ENCODE assay signal across 18 mouse cellular contexts in the genomic region with DNA sequence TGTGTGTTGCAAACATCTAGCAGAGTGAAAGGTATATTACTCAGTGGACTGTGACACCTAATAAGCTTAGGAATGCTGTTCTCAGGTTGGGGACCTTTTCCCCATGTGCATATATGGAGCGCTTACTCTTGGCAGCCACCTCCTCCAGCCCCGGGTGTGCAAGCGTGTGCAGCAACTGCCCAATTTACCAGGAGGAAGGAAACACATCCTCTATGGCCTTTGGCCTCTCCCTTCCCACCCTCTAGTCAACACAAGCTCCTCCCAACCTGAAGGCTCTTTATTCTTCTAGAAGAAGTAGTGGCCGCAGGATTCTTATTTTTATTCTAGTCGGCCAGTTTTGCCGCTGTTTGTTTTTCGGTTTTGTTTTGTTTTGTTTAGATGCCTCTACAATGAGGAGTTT.
A peak's percentile ranks its signal among the peaks of the same experiment; 100 is the strongest.
DNase-seq lines count a peak whose midpoint lies in the region; ATAC-seq and TF ChIP-seq lines count a peak whose summit lies in the region.
"Had no signal": no experiment of that assay in that cellular context is flagged by ENCODE, and none has a peak within 500 bp of the region (broad histone marks: within the 10 kb centered on the region; RNA-seq: fewer than 3 reads in every experiment).

No protein-coding gene starts in this region.

- H3K4me1 ChIP-seq in heart, adult 2 months (ENCODE audit: control insufficient read depth, insufficient read depth, low read length): peaks cover 8% of the 10 kb centered on the region
- H3K4me1 ChIP-seq in kidney, embryonic 16.5 days (ENCODE audit: insufficient read depth, low read length): peaks cover 4% of the 10 kb centered on the region; the same call in 1 of the 2 replicates
- H3K4me1 ChIP-seq in kidney, embryonic 14.5 days (ENCODE audit: control insufficient read depth, insufficient read depth, low read length): peaks cover 5% of the 10 kb centered on the region
- H3K4me1 ChIP-seq in brown adipose tissue, adult 24 weeks (ENCODE audit: control insufficient read depth, insufficient read depth, insufficient read length, low read length): peaks cover 14% of the 10 kb centered on the region; the same call in 1 of the 2 replicates
- H3K4me1 ChIP-seq: embryonic facial prominence, embryonic 13.5 days; liver, embryonic 15.5 days; midbrain, embryonic 12.5 days had no signal

- H3K4me2 ChIP-seq in kidney, embryonic 16.5 days (replicated peaks; ENCODE audit: low read depth, low read length): no peak overlapping the region
- H3K4me2 ChIP-seq in kidney, embryonic 14.5 days (replicated peaks; ENCODE audit: low read depth, low read length): no peak overlapping the region
- H3K4me2 ChIP-seq: embryonic facial prominence, embryonic 13.5 days; limb, embryonic 15.5 days; liver, embryonic 15.5 days; midbrain, embryonic 12.5 days; neural tube, embryonic 13.5 days had no signal

- H3K36me3 ChIP-seq in heart, adult 2 months (ENCODE audit: control insufficient read depth, insufficient read depth, low read length): peaks cover 2% of the 10 kb centered on the region
- H3K36me3 ChIP-seq in kidney, embryonic 16.5 days (ENCODE audit: insufficient read depth, low read length): no peaks in the 10 kb centered on the region
- no peaks in the 10 kb centered on the region for H3K36me3 ChIP-seq in kidney, embryonic 14.5 days (ENCODE audit: control insufficient read depth, insufficient read depth, low read length)
- H3K36me3 ChIP-seq: embryonic facial prominence, embryonic 13.5 days; limb, embryonic 15.5 days; liver, embryonic 15.5 days; midbrain, embryonic 12.5 days; neural tube, embryonic 13.5 days had no signal

- H3K9me3 ChIP-seq in kidney, embryonic 16.5 days (ENCODE audit: low read length): no peaks in the 10 kb centered on the region
- H3K9me3 ChIP-seq in kidney, embryonic 14.5 days (ENCODE audit: control insufficient read depth, low read length): no peaks in the 10 kb centered on the region
- H3K9me3 ChIP-seq: embryonic facial prominence, embryonic 13.5 days; limb, embryonic 15.5 days; liver, embryonic 15.5 days; midbrain, embryonic 12.5 days; neural tube, embryonic 13.5 days had no signal

- peak in 1 of 2 experiments; percentile 30 for DNase-seq in heart, adult 2 months
- no peak for DNase-seq in heart, postnatal 25 days (ENCODE audit: low spot score)
- peak; percentile 35 to 52 for DNase-seq in kidney, postnatal 36 days
- no peak for DNase-seq in right cerebral cortex, postnatal 14 days
- DNase-seq: cerebellum, adult 11 months; cerebellum, postnatal 10 days; right cerebral cortex, adult 18-20 months had no signal

- TF ChIP-seq CTCF in heart, adult 2 months (IDR thresholded peaks at IDR 0.05): no peak

- 52% methylated on average over 7 of the region's 7 CpGs for WGBS in heart, adult 2 months
- 68% methylated on average over 7 of the region's 7 CpGs for WGBS in kidney, embryonic 16.5 days
- WGBS in kidney, embryonic 14.5 days: 78% methylated on average over 7 of the region's 7 CpGs

- no peaks in the 10 kb centered on the region for H3K27me3 ChIP-seq in heart, adult 2 months (ENCODE audit: control insufficient read depth, insufficient read depth, low read length)
- no peaks in the 10 kb centered on the region for H3K27me3 ChIP-seq in kidney, embryonic 16.5 days (ENCODE audit: insufficient read depth, low read length)
- H3K27me3 ChIP-seq in kidney, embryonic 14.5 days (ENCODE audit: control insufficient read depth, insufficient read depth, low read length): no peaks in the 10 kb centered on the region
- H3K27me3 ChIP-seq: embryonic facial prominence, embryonic 13.5 days; limb, embryonic 15.5 days; liver, embryonic 15.5 days; midbrain, embryonic 12.5 days; neural tube, embryonic 13.5 days had no signal

- no peak overlapping the region for H3K9ac ChIP-seq in heart, adult 2 months (ENCODE audit: low read depth, low read length)
- H3K9ac ChIP-seq in kidney, embryonic 16.5 days (replicated peaks; ENCODE audit: low read length): no peak overlapping the region
- no peak overlapping the region for H3K9ac ChIP-seq in kidney, embryonic 14.5 days (ENCODE audit: low read depth, low read length)
- H3K9ac ChIP-seq: embryonic facial prominence, embryonic 13.5 days; limb, embryonic 15.5 days; liver, embryonic 15.5 days; midbrain, embryonic 12.5 days; neural tube, embryonic 13.5 days had no signal

- peak overlapping the region; percentile 8; the same call in 1 of the 2 replicates for H3K4me3 ChIP-seq in heart, adult 2 months
- no peak overlapping the region for H3K4me3 ChIP-seq in kidney, embryonic 16.5 days (ENCODE audit: low read length)
- H3K4me3 ChIP-seq in kidney, embryonic 14.5 days (ENCODE audit: low read length): no peak overlapping the region
- H3K4me3 ChIP-seq in brown adipose tissue, adult 24 weeks (ENCODE audit: insufficient read depth, low read depth, low read length): no peak overlapping the region
- H3K4me3 ChIP-seq: embryonic facial prominence, embryonic 13.5 days; limb, embryonic 15.5 days; liver, embryonic 15.5 days; midbrain, embryonic 12.5 days; neural tube, embryonic 13.5 days had no signal

- no peaks in the 10 kb centered on the region for H3K79me2 ChIP-seq in heart, adult 2 months (replicated peaks; ENCODE audit: control insufficient read depth, insufficient read depth, low read length)

- intact Hi-C loops in heart, adult 2 months (cut with DNase I): loop anchor here (5.0 kb wide), 1 partner anchor 41 kb away; no protein-coding TSS in a partner anchor
- intact Hi-C loops in heart, postnatal 25 days (cut with DNase I): no loop called here

- TF ChIP-seq EP300 in heart, adult 2 months (IDR thresholded peaks at IDR 0.05; ENCODE audit: insufficient read depth, low read depth, low read length): 0 out of 2 replicates have a peak, but pooled peaks have one; percentile 61

- peak overlapping the region; percentile 74 for H3K27ac ChIP-seq in heart, adult 2 months
- H3K27ac ChIP-seq in kidney, embryonic 16.5 days (ENCODE audit: low read length): peak overlapping the region; percentile 52; the same call in 1 of the 2 replicates
- H3K27ac ChIP-seq in kidney, embryonic 14.5 days (ENCODE audit: low read depth, low read length): no peak overlapping the region
- H3K27ac ChIP-seq in brown adipose tissue, adult 24 weeks (replicated peaks; ENCODE audit: low read depth, low read length): peak overlapping the region; percentile 92
- H3K27ac ChIP-seq: embryonic facial prominence, embryonic 13.5 days; limb, embryonic 15.5 days; liver, embryonic 15.5 days; midbrain, embryonic 12.5 days; neural tube, embryonic 13.5 days had no signal

- TF ChIP-seq POLR2A in heart, adult 2 months (IDR thresholded peaks at IDR 0.05; ENCODE audit: insufficient read depth, low read depth, low read length): peak; percentile 37; the same call in 1 of the 2 replicates

- ATAC-seq in kidney, embryonic 16.5 days (ENCODE audit: low FRiP score, low TSS enrichment): peak; percentile 49; the same call in 1 of the 2 replicates
- no peak for ATAC-seq in kidney, embryonic 14.5 days (ENCODE audit: low FRiP score, low TSS enrichment)
- ATAC-seq: forebrain, embryonic 16.5 days; hindbrain, embryonic 16.5 days; intestine, embryonic 16.5 days had no signal

Comparison
In these comparisons a context has a peak if more than half of its experiments do, and no peak if none do; other contexts are left out.
1. DNase-seq: peak in kidney, postnatal 36 days (2 of 2); none in heart, postnatal 25 days (single experiment) and right cerebral cortex, postnatal 14 days (single experiment).